Mouse (Mus musculus) CD4-positive helper T cell, adult 2 months (primary cell): ENCODE results near the gene Olfr95.
"Not testable (repeated sequence)": the region's sequence is repeated elsewhere in the genome, so short reads cannot be mapped to it uniquely, and the experiment has no call there.

Experiments
- DNase-seq: peaks from one replicate; pipeline ENCODE4 v3.0.0-alpha.2; 2012; ENCODE audit warnings: low read depth, missing footprints, low spot score

Olfr95 gene

GRCm38 (mm10) chr17:37213018-37213417 lies at the start of gene Olfr95:
Olfr95 (minus strand) TSS chr17:37213118.
- DNase-seq, result no peak

DNA sequence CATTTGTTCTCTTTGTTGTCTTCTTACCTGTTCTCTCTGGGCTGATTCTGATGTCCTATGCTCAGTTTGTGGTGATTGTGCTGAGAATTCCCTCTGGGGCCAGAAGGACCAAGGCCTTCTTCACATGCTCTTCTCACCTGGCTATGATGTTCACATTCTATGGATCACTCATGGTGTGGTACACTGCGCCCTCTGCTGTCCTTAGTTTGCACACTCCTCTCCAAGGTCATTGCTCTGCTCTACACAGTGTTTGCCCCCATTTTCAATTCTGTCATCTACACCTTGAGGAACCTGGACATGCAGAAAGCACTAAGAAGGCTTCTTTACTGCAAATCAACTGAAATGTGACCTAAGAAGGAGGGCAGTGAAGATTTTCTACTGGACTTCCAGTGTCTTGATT lies 37.6 kb upstream of the Olfr95 start:
- DNase-seq, result peak; percentile 41

DNA sequence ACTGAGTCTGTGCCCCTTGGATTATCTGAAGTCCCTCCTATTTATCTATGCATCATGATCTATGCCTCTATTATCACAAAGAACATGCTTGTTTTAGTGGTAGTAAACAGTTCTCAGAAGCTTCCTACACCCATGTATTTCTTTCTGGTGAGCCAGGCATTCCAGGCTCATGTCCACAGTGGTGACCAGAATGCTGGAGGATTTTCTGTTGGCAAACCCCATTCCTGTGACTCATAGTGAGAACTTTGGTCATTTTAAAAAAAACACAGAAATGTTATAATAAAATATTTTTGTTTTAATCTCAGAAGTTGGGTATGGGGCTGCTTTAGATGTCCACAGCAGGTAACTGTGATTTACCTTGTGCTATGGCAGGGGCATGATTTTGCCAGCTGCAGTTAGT lies 36.5 kb upstream of the Olfr95 start:
- DNase-seq, result no peak

GRCm38 (mm10) chr17:37246715-37247114 lies 33.8 kb upstream of the Olfr95 start:
- DNase-seq, result peak; percentile 77

DNA sequence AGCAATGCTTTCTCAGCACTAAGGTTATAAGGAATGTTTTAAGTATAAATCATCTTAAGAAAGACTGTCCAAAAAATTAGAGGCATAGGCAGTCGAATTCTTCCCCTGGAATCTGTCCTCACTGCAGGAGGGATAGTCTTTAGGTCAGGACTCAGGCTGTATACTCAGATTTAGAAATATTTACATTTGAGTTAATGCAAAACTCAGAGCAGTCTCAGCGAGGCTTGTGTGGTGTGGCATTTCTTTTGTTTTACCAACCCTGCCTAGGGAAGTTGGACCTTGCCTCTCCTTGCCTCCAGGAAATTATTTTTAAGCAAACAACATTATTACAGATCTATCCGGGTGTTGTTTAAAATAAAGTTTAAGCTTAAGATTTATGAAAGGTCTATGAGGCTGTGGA lies 29.3 kb upstream of the Olfr95 start:
- no peak for DNase-seq

- not testable (repeated sequence) for DNase-seq
Measured at GRCm38 (mm10) chr17:37237230-37237629, 24.3 kb upstream of the Olfr95 start, which contains the start of gene Olfr97. Olfr97 (minus strand) TSS chr17:37237330.

DNA sequence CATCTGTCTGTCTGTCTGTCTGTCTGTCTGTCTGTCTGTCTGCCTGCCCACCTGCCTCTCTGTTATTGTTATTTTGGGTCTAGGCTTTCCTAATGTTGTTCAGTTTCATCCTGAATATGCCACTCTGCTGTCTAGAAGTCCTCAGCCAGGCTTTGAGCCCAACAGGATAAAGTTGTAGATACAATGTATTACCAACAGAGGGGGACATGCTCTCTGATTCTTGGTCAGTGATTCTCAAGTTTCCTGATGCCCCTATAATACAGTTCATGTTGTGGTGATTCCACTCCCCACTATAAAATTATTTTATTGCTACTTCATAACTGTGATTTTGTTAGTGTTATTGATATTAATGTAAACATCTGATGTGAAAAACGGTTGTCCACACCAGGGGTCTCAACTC lies 9.0 kb upstream of the Olfr95 start:
- no peak for DNase-seq

GRCm38 (mm10) chr17:37219846-37220245 lies 6.9 kb upstream of the Olfr95 start, which contains the start of gene Olfr96:
Olfr96 (plus strand) TSS chr17:37220146.
- DNase-seq, result no peak

DNA sequence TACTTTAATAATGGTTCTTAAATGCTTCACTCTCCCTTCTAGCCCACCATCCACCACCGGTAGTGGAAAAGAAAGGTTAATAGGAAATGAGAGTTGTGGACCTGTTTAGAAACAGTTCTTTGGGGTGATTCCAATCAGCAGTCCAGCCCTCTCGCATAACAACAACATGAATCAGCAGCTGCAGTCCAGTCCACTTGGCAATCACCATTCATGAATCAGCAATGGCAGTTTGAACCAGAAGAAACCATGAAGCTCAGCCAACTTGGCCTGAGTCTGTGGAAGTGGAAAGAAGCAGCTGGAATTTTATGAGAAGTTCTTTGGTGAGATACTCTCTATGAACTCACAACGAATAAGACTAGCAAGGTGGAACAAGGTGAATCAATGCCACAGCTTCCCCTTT lies 5.6 kb upstream of the Olfr95 start:
- no peak for DNase-seq

GRCm38 (mm10) chr17:37210884-37211768 lies 1.8 kb downstream of the Olfr95 start:
- DNase-seq, result no peak

DNA sequence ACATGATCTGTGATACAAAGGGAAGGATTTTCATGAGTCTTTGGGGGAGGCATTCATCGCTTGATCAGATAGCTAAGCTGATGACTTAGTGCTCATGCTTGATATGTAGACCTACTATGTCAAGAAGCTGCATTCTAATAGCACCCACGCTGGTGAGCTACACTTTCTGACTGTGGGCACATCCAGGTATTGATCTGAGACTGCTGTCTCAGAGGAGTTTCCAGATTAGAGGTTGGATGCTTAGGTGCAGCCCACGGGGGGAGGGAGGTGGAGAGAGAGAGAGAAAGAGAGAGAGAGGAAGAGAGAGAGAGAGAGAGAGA lies 9.0 kb downstream of the Olfr95 start:
- DNase-seq, result no peak

GRCm38 (mm10) chr17:37203206-37203916 lies 9.6 kb downstream of the Olfr95 start:
- peak; percentile 70 for DNase-seq

DNA sequence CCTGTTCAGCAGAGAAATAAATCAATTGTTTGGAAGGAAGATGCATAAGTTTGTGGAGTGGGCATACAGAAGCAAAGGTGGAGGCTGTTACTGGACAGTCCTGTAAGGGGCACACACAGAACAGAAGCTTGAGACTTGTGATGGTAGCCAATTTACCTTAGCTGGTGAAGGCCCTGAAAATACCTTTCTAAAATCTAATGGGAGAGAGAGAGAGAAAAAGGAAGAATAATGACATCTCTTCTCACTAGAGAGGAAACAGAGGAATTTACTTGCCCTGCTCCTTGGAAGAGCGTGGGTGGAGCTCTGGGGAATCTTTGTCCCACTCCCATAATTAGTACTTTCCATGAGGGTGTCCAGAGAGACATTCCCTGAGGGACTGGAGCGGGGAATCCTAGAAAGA lies 12.0 kb downstream of the Olfr95 start, which contains the start of gene Olfr94:
Olfr94 (minus strand) TSS at position 101 of the 400 bp plus-strand sequence.
- DNase-seq, result no peak

GRCm38 (mm10) chr17:37196845-37197724 lies 15.8 kb downstream of the Olfr95 start:
- DNase-seq, result no peak

- no peak for DNase-seq
Measured at GRCm38 (mm10) chr17:37194782-37195181, 18.1 kb downstream of the Olfr95 start.

DNA sequence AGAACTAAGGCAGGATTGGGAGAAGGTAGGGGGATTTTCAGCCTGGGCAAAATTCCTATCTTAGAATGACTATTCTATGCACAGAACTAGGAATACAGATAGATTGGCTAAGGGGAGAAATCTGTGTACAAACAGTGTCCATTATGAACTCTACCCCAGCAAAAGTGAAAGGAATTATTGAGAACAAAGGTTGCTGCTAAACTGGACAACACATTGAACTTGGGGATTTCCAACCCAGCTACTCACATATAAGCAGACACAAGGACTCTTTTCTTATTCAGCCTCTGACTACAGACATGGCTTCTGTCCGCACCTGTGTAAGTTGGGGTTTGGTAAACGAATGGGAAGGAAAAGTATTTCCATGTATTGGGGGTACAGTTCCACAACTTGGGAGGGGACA lies 19.3 kb downstream of the Olfr95 start, which contains the start of gene Ubd:
Ubd (plus strand) TSS at position 237 of the 400 bp plus-strand sequence.
- DNase-seq, result no peak

- no peak for DNase-seq
Measured at GRCm38 (mm10) chr17:37193032-37193431, 19.9 kb downstream of the Olfr95 start.

- DNase-seq, result no peak
Measured at GRCm38 (mm10) chr17:37190711-37191110, 22.2 kb downstream of the Olfr95 start.

GRCm38 (mm10) chr17:37185474-37185873 lies 27.4 kb downstream of the Olfr95 start:
- DNase-seq, result no peak

GRCm38 (mm10) chr17:37161394-37161793 lies 51.5 kb downstream of the Olfr95 start, which contains the start of gene Olfr93:
Olfr93 (minus strand) TSS chr17:37161494.
- no peak for DNase-seq
